Mouse (Mus musculus) intestine, postnatal 0 days (tissue): Measurements from ENCODE around the gene Cd82. TPM values are rescaled to one million over a fixed set of nuclear protein-coding genes. Genes with fewer than 3 reads are reported as not detected.

Experiments
- ATAC-seq: fragments of 200-750 bp; cut with Nextera tagmentation; 2 replicates; pipeline ENCODE4 v1.8.0; 2017; ENCODE audit warnings: mild to moderate bottlenecking, moderate TSS enrichment, moderate library complexity
- H3K27ac ChIP-seq: fragments of 300-500 bp; sonication (generic); 2 replicates; pipeline ENCODE4 v1.5.1; 2014; ENCODE audit warnings: mild to moderate bottlenecking, low read depth, low read length, moderate library complexity
- H3K27me3 ChIP-seq: fragments of 300-500 bp; sonication (generic); replicated peaks from 2 replicates; pipeline ENCODE4 v1.6.1; 2014; ENCODE audit warnings: low read length, mixed read lengths; ENCODE audit not compliant: control insufficient read depth, insufficient read depth
- H3K36me3 ChIP-seq: fragments of 300-500 bp; sonication (generic); 2 replicates; pipeline ENCODE4 v1.6.1; 2014; ENCODE audit warnings: mild to moderate bottlenecking, moderate library complexity; ENCODE audit not compliant: control insufficient read depth, insufficient read depth
- H3K4me1 ChIP-seq: fragments of 300-500 bp; sonication (generic); replicated peaks from 2 replicates; pipeline ENCODE4 v1.6.1; 2014; ENCODE audit warnings: antibody characterized with exemption, low read length, mixed read lengths; ENCODE audit not compliant: control insufficient read depth, insufficient read depth
- H3K4me2 ChIP-seq: fragments of 300-500 bp; sonication (generic); replicated peaks from 2 replicates; pipeline ENCODE4 v1.6.1; 2014; ENCODE audit warnings: low read depth, mild to moderate bottlenecking, moderate library complexity
- H3K4me3 ChIP-seq: fragments of 300-500 bp; sonication (generic); 2 replicates; pipeline ENCODE4 v1.5.1; 2014; ENCODE audit warnings: low read depth, low read length
- H3K9ac ChIP-seq: fragments of 300-500 bp; sonication (generic); 2 replicates; pipeline ENCODE4 v1.6.1; 2014; ENCODE audit warnings: mild to moderate bottlenecking, low read depth, low read length
- H3K9me3 ChIP-seq: fragments of 300-500 bp; sonication (generic); 2 replicates; pipeline ENCODE4 v1.6.1; 2016; ENCODE audit warnings: mixed run types; ENCODE audit not compliant: control insufficient read depth
- CTCF ChIP-seq: sonication (generic); IDR thresholded peaks from 2 replicates; pipeline ENCODE4 v1.5.1; 2016; ENCODE audit warnings: low read depth, mild to moderate bottlenecking, control low read depth, antibody characterized with exemption, moderate library complexity
- WGBS: fragments of 180-500 bp; shearing (Covaris S2); extraction: QIAGEN DNeasy Blood & Tissue Kit; methylation state at CpG from one replicate; pipeline ENCODE4 v1.1.7; 2014; 5-methylcytosine and 5-hydroxymethylcytosine counted together
- polyA plus RNA-seq: library from polyadenylated mRNA; unstranded; fragments of >200 nt; fragmentation: Nextera tagmentation; extraction: Ambion mirVana; gene quantifications from 2 replicates; pipeline ENCODE4 v1.2.1, GENCODE M21; 2015

The Cd82 gene
- polyA plus RNA-seq, 1 experiment from 2014 or later: 184 TPM

DNA sequence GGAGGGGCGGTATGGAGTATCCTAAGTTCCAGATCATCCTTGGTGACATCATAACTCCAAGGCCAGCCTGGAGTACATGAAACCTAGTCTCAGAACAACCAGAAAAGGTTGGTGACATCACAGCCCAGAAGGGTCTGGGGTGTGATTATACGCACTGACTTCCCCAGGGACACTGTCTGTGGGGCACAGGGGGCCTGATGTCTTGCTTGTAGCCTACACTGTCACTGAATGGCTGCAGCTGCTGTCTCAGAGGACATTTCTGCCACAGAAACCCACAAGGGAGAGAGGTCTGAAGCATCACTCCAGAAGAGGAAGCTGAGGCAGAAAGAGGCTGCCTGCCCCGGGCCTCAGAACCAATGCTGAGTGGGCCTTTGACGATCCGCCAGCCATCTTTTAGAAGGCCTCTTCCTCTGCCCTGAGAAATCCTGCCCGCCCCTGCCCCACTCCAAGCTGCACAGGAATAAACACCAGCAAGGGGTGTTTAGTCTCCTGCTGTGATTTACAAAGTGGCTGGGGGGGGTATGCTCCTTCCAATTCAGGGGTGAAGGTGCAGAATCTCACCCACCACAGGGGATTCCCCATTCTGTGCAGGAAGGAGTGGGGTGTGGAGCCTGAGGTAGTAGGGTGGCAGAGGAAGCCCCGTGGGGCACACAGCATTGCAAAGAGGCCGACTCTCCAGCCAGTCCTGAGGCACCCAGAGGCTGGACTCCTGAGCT lies 35.8 kb downstream of the Cd82 start:
- Histone ChIP-seq H3K9me3 (no peaks in the 10 kb centered on the region), H3K36me3 (peaks cover 43% of the 10 kb centered on the region), H3K27ac (no peak overlapping the region), H3K4me3 (no peak overlapping the region), H3K4me1 (peaks cover 8% of the 10 kb centered on the region), H3K9ac (no peak overlapping the region), H3K4me2 (no peak overlapping the region), H3K27me3 (no peaks in the 10 kb centered on the region)
- ATAC-seq: no peak
- no peak for TF ChIP-seq CTCF
- 55% methylated on average over 8 of the region's 8 CpGs for WGBS

DNA sequence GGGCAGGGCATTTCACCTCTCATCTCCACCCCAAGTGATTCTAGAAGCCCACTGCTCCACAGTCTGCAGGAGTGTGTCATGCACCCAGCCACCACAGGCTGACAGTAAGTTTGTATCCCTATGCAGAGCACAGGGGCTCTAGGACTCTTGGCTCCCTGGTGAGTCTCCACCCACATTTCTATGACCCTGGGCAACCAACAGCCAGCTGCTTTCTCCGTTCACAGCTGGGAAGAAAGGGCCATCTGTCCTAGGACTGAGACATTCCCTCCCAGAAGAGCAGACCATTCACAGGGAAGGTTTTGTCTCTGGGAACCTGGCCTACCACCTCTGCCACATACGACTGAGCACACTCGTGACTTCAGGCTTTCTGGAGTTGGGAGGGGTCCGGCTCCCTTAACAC lies 37.1 kb downstream of the Cd82 start:
- no peaks in the 10 kb centered on the region for H3K4me1 ChIP-seq
- H3K27me3 ChIP-seq: no peaks in the 10 kb centered on the region
- TF ChIP-seq CTCF: no peak
- H3K36me3 ChIP-seq: peaks cover 49% of the 10 kb centered on the region
- H3K9ac ChIP-seq: no peak overlapping the region
- H3K9me3 ChIP-seq: no peaks in the 10 kb centered on the region
- WGBS: 68% methylated on average over 4 of the region's 4 CpGs
- ATAC-seq: no peak
- H3K4me3 ChIP-seq: no peak overlapping the region
- H3K4me2 ChIP-seq: no peak overlapping the region
- H3K27ac ChIP-seq: no peak overlapping the region

DNA sequence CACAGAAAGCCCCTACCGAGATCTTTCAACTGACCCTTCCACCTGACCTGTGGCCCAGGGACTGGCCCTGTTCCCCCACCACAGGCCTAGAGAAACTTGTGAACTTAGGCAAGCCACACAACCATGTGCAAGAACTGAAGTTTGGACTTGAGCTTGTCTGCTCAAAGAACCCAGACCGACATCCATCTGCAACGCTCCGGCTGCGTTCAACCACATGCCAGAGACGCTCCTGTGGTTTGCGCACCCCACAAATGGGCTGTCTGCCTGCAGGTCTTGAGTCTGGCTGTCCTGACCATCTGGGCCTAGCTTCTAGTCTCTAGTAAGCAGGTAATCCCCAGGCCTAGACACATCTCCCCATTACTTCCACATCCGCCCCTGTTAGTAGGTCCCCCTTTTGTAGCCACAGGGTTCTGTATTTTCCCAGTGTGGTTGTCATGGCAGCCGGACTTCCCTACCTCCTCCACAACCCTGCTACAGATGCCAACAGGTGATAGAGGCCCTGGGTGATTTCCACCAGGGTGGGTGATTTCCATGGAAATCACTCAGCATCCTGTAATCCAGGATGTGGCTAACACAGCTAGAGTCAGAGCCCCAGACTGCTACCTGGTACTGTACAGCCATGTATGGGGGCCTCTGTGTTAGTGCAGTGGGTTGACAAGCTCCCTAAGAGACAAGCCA lies 38.5 kb downstream of the Cd82 start:
- no peak overlapping the region for H3K27ac ChIP-seq
- 95% methylated on average over 9 of the region's 9 CpGs for WGBS
- H3K27me3 ChIP-seq: no peaks in the 10 kb centered on the region
- H3K4me2 ChIP-seq: no peak overlapping the region
- H3K9me3 ChIP-seq: no peaks in the 10 kb centered on the region
- ATAC-seq: no peak
- no peak overlapping the region for H3K4me3 ChIP-seq
- H3K9ac ChIP-seq: no peak overlapping the region
- no peak for TF ChIP-seq CTCF
- H3K4me1 ChIP-seq: no peaks in the 10 kb centered on the region
- peaks cover 50% of the 10 kb centered on the region for H3K36me3 ChIP-seq

DNA sequence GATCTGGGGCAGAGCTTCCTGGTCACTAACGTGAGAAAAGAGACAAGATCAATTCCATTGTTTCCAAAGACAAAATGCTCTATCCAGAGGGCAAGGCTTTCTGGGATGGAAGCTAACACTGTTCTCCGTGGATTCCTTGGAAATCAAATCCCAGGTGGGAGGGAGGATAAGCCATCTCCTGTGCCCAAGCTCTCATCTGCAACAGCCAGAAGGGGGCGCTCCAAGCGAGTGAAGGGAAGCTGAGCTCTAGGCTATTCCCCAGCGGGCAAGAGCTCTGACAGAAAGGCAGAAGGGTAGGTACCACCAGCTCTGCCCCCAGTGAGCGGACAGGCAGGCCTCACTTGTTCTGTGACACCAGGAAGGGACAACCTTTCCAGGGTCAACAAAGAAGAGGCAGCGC lies 41.6 kb downstream of the Cd82 start:
- 31% methylated on average over 7 of the region's 7 CpGs for WGBS
- Histone ChIP-seq H3K4me2 (no peak overlapping the region), H3K27ac (no peak overlapping the region), H3K4me1 (no peaks in the 10 kb centered on the region), H3K36me3 (peaks cover 23% of the 10 kb centered on the region; the same call in 1 of the 2 replicates), H3K9me3 (no peaks in the 10 kb centered on the region), H3K27me3 (no peaks in the 10 kb centered on the region), H3K9ac (no peak overlapping the region), H3K4me3 (no peak overlapping the region)
- ATAC-seq: peak; percentile 42; the same call in 1 of the 2 replicates
- peak; percentile 95 for TF ChIP-seq CTCF

DNA sequence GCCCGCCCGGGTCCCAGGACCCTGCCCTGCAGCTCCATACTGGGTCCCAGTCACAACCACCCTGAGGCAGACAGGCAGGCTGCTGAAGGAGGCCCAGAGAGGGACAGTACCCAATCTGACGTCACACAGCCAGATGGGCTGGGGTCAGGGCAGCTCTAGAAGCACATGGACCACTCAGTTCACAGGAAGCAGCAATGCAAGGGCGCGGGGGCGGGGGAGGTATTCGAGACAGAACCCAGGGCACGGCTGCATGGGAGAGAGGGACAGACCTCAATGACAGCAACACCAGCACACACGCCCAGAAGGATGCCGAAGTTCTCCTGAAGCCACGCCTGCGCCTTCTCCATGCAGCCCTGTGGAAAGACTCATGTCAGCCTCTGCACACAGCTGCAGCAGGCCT lies 43.0 kb downstream of the Cd82 start:
- Histone ChIP-seq H3K4me2 (no peak overlapping the region), H3K4me3 (no peak overlapping the region), H3K9me3 (no peaks in the 10 kb centered on the region), H3K36me3 (peaks cover 17% of the 10 kb centered on the region; the same call in 1 of the 2 replicates), H3K27ac (no peak overlapping the region), H3K27me3 (no peaks in the 10 kb centered on the region), H3K4me1 (no peaks in the 10 kb centered on the region), H3K9ac (no peak overlapping the region)
- no peak for TF ChIP-seq CTCF
- no peak for ATAC-seq
- WGBS: 80% methylated on average over 12 of the region's 12 CpGs

DNA sequence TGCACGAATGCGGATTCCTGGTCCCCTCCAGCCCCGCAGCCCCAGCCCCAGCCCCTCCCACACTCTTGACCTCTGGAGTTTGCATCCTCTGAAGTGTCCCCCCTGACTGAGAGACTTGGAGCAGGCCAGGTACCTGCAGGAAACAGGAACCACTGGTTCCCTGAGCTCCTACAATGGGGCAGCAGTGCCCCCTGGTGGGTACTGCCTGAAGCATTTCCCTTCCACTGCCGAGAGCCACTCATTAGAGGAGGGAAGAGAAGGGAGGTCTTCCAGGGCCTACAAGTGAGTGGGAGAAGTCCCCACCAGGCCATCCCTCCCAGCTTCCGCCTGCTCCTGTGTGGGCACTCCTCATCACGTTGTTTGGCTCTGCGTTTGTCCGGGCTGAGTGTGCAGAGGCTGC lies 44.5 kb downstream of the Cd82 start:
- WGBS: 14% methylated on average over 8 of the region's 8 CpGs
- Histone ChIP-seq H3K4me1 (no peaks in the 10 kb centered on the region), H3K36me3 (peaks cover 17% of the 10 kb centered on the region; the same call in 1 of the 2 replicates), H3K9ac (no peak overlapping the region), H3K4me2 (no peak overlapping the region), H3K27ac (no peak overlapping the region), H3K4me3 (no peak overlapping the region), H3K9me3 (no peaks in the 10 kb centered on the region), H3K27me3 (no peaks in the 10 kb centered on the region)
- TF ChIP-seq CTCF: peak; percentile 96
- ATAC-seq: peak; percentile 40
